ENCODE assay signal across 8 mouse cellular contexts in the genomic region with DNA sequence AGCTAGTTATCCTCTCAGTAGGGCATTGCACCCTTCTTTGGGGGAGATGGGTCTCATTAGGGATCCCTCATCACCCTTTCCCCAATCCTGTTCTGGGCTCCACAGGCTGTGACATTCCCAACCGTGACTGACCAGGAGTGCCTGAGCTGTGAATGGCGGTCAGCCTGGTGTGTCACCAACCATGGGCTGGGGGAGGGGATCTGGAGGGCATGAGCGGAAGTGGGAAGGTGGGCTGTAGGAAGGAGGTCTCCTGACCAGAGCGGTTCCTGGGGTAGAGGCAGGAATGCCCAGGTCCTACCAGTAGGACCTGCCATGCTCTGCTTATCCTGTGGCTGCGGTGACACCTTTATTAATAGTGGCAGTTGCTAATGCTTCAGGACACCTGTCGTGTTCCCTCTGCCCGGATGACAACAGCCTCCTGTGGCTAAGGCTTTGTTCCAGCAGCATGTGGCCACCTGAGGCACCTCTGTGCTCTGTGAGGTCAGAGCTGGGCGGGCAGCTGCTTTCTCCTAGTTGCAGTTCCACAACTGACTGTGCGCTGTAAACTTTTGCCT. TPM values are rescaled to one million over a fixed set of nuclear protein-coding genes. Genes with fewer than 3 reads are reported as not detected.
DNase-seq lines count a peak whose midpoint lies in the region; ATAC-seq and TF ChIP-seq lines count a peak whose summit lies in the region.

No protein-coding gene starts in this region.

- TF ChIP-seq POLR2A in ES-Bruce4 (IDR thresholded peaks at IDR 0.05; ENCODE audit: insufficient read depth, low read length), result no peak

- TF ChIP-seq EP300 in ES-Bruce4 (IDR thresholded peaks at IDR 0.05; ENCODE audit: insufficient read depth, low read depth, low read length), result peak; percentile 5; the same call in 1 of the 2 replicates
- TF ChIP-seq EP300 in liver, postnatal 0 days (IDR thresholded peaks at IDR 0.05; ENCODE audit: low read depth), result no peak

- DNase-seq in heart, postnatal 14 days, result no peak
- no peak for DNase-seq in liver, postnatal 0 days
- DNase-seq in adrenal gland, postnatal 4 days (ENCODE audit: low spot score in 2 of 2), result no peak
- DNase-seq in thymus, adult 18-20 months, result no peak
- no peak for DNase-seq in testis, postnatal 10 days (ENCODE audit: low spot score)

- no peaks in the 10 kb centered on the region for H3K9me3 ChIP-seq in heart, embryonic 13.5 days
- no peaks in the 10 kb centered on the region for H3K9me3 ChIP-seq in ES-Bruce4 (replicated peaks; ENCODE audit: control insufficient read depth, insufficient read depth, low read length, poor library complexity, severe bottlenecking)
- no peaks in the 10 kb centered on the region for H3K9me3 ChIP-seq in heart, embryonic 16.5 days (replicated peaks; ENCODE audit: control insufficient read depth, low read length)
- no peaks in the 10 kb centered on the region for H3K9me3 ChIP-seq in liver, postnatal 0 days (ENCODE audit: low read length)

- intact Hi-C loops in heart, postnatal 14 days (cut with DNase I), result no loop called here

- no peak for ATAC-seq in heart, embryonic 13.5 days (ENCODE audit: extremely low read depth, insufficient number of reproducible peaks, low FRiP score, low TSS enrichment)
- ATAC-seq in heart, embryonic 16.5 days (replicated peaks; ENCODE audit: extremely low read depth, insufficient read depth, low FRiP score), result no peak
- peak; percentile 35; the same call in 1 of the 2 replicates for ATAC-seq in liver, postnatal 0 days

- 20% methylated on average over 9 of the region's 9 CpGs for WGBS in heart, embryonic 13.5 days
- WGBS in heart, embryonic 16.5 days, result 30% methylated on average over 9 of the region's 9 CpGs
- WGBS in liver, postnatal 0 days (ENCODE audit: insufficient replicate concordance), result 31% methylated on average over 9 of the region's 9 CpGs

- no peaks in the 10 kb centered on the region for H3K27me3 ChIP-seq in heart, embryonic 13.5 days (replicated peaks)
- no peaks in the 10 kb centered on the region for H3K27me3 ChIP-seq in ES-Bruce4 (ENCODE audit: control insufficient read depth, insufficient read depth, low read length, poor library complexity, severe bottlenecking)
- no peaks in the 10 kb centered on the region for H3K27me3 ChIP-seq in heart, embryonic 16.5 days (ENCODE audit: control insufficient read depth, insufficient read depth, low read length)
- H3K27me3 ChIP-seq in liver, postnatal 0 days (ENCODE audit: insufficient read depth, low read length), result no peaks in the 10 kb centered on the region

- peak overlapping the region; percentile 58 for H3K4me3 ChIP-seq in heart, embryonic 13.5 days
- H3K4me3 ChIP-seq in ES-Bruce4 (ENCODE audit: low read depth, low read length), result peak overlapping the region; percentile 64
- H3K4me3 ChIP-seq in heart, embryonic 16.5 days (ENCODE audit: low read length), result peak overlapping the region; percentile 56
- peak overlapping the region; percentile 61 for H3K4me3 ChIP-seq in liver, postnatal 0 days (ENCODE audit: low read depth, low read length)

- peaks cover 93% of the 10 kb centered on the region for H3K4me1 ChIP-seq in heart, embryonic 13.5 days
- peaks cover 2% of the 10 kb centered on the region for H3K4me1 ChIP-seq in ES-Bruce4 (ENCODE audit: control insufficient read depth, insufficient read depth, low read length)
- peaks cover 83% of the 10 kb centered on the region for H3K4me1 ChIP-seq in heart, embryonic 16.5 days (ENCODE audit: control insufficient read depth, insufficient read depth, low read length)
- H3K4me1 ChIP-seq in liver, postnatal 0 days (ENCODE audit: insufficient read depth), result peaks cover 14% of the 10 kb centered on the region

- H3K9ac ChIP-seq in heart, embryonic 13.5 days, result peak overlapping the region; percentile 81
- peak overlapping the region; percentile 17; the same call in 1 of the 2 replicates for H3K9ac ChIP-seq in ES-Bruce4 (ENCODE audit: low read depth, poor library complexity, severe bottlenecking)
- peak overlapping the region; percentile 72 for H3K9ac ChIP-seq in heart, embryonic 16.5 days (ENCODE audit: low read length)
- peak overlapping the region; percentile 48; the same call in 1 of the 2 replicates for H3K9ac ChIP-seq in liver, postnatal 0 days (replicated peaks)

- H3K36me3 ChIP-seq in heart, embryonic 13.5 days, result 0 out of 2 replicates have a peak, but pooled peaks cover 4% of the 10 kb centered on the region
- no peaks in the 10 kb centered on the region for H3K36me3 ChIP-seq in ES-Bruce4 (ENCODE audit: control insufficient read depth, insufficient read depth, low read length, poor library complexity, severe bottlenecking)
- no peaks in the 10 kb centered on the region for H3K36me3 ChIP-seq in heart, embryonic 16.5 days (ENCODE audit: control insufficient read depth, insufficient read depth)
- no peaks in the 10 kb centered on the region for H3K36me3 ChIP-seq in liver, postnatal 0 days (replicated peaks; ENCODE audit: insufficient read depth, low read length)

- peak overlapping the region; percentile 87 for H3K4me2 ChIP-seq in heart, embryonic 13.5 days
- peak overlapping the region; percentile 74 for H3K4me2 ChIP-seq in heart, embryonic 16.5 days (ENCODE audit: low read depth, low read length)
- H3K4me2 ChIP-seq in liver, postnatal 0 days (ENCODE audit: low read depth, low read length), result peak overlapping the region; percentile 82

- peak overlapping the region; percentile 96 for H3K27ac ChIP-seq in heart, embryonic 13.5 days (replicated peaks)
- no peak overlapping the region for H3K27ac ChIP-seq in ES-Bruce4 (ENCODE audit: insufficient read depth, low read length)
- H3K27ac ChIP-seq in heart, embryonic 16.5 days (ENCODE audit: low read length), result peak overlapping the region; percentile 97
- H3K27ac ChIP-seq in liver, postnatal 0 days (ENCODE audit: low read depth), result no peak overlapping the region

- TF ChIP-seq CTCF in ES-Bruce4 (IDR thresholded peaks at IDR 0.05; ENCODE audit: low read depth, low read length), result no peak
- no peak for TF ChIP-seq CTCF in liver, postnatal 0 days (IDR thresholded peaks at IDR 0.05; ENCODE audit: low read depth)

RNA-seq across cellular contexts. Expression of a gene that starts 13.8 kb away (rescaled TPM):
- 36.3 and 39.4 TPM in 2 replicates for polyA plus RNA-seq in heart, embryonic 13.5 days (2015; fragmentation: Nextera tagmentation; extraction: Ambion mirVana)
- total RNA-seq in heart, postnatal 14 days (2021), result 10 to 100 TPM in 1 of 2 experiments, 1 to 10 TPM in 1; 7.9 to 11.9 TPM
- 6.2 and 9.7 TPM in 2 replicates for polyA plus RNA-seq in ES-Bruce4 (2011; ENCODE audit: insufficient read depth, insufficient read length, low read depth, missing spikeins)
- 29.4 and 32.1 TPM in 2 replicates for polyA plus RNA-seq in heart, embryonic 16.5 days (2015; fragmentation: Nextera tagmentation; extraction: Ambion mirVana)
- 0.46 and 0.62 TPM in 2 replicates for polyA plus RNA-seq in liver, postnatal 0 days (2015; fragmentation: Nextera tagmentation; extraction: Ambion mirVana)
- total RNA-seq in adrenal gland, postnatal 4 days (2021), result 10 to 100 TPM in 1 of 2 experiments, 1 to 10 TPM in 1; 8.0 to 15.4 TPM

RNA-seq across cellular contexts. Expression of a gene that starts 54.8 kb away (rescaled TPM):
- 1.1 and 1.2 TPM in 2 replicates for polyA plus RNA-seq in heart, embryonic 13.5 days (2015; fragmentation: Nextera tagmentation; extraction: Ambion mirVana)
- total RNA-seq in heart, postnatal 14 days (2021), result 10 to 100 TPM; 30.5 to 31.5 TPM
- 2.7 and 2.9 TPM in 2 replicates for polyA plus RNA-seq in ES-Bruce4 (2011; ENCODE audit: insufficient read depth, insufficient read length, low read depth, missing spikeins)
- polyA plus RNA-seq in heart, embryonic 16.5 days (2015; fragmentation: Nextera tagmentation; extraction: Ambion mirVana), result 1.1 and 1.3 TPM in 2 replicates
- polyA plus RNA-seq in liver, postnatal 0 days (2015; fragmentation: Nextera tagmentation; extraction: Ambion mirVana), result 0.20 and 0.24 TPM in 2 replicates
- 1 to 10 TPM; 2.7 TPM for total RNA-seq in adrenal gland, postnatal 4 days (2021)

Comparison
In these comparisons a context has a peak if more than half of its experiments do, and no peak if none do; other contexts are left out.
1. H3K27ac ChIP-seq: peak in heart, embryonic 13.5 days (single experiment) and heart, embryonic 16.5 days (single experiment); none in ES-Bruce4 (single experiment) and liver, postnatal 0 days (single experiment).
2. H3K9ac ChIP-seq: peak in every context shown above with its lines; median percentile 81 in heart, embryonic 13.5 days; 72 in heart, embryonic 16.5 days; 48 in liver, postnatal 0 days; 17 in ES-Bruce4.
3. Peak in every context shown above with its lines, with median percentiles within 50 percentile points of each other: H3K4me2 ChIP-seq and H3K4me3 ChIP-seq.